Mouse (Mus musculus) left cerebral cortex, postnatal 25 days (tissue): ENCODE measurements around the gene Spats2l. TPM values are rescaled to one million over a fixed set of nuclear protein-coding genes. Genes with fewer than 3 reads are reported as not detected.

Experiments used
- DNase-seq, 2 experiments: peaks; one replicate each; pipeline ENCODE4 v3.0.0; 2022; ENCODE audit warnings: low spot score in 2 of 2, mixed read lengths in 1 of 2
- intact Hi-C: fragments of 180-260 bp; cut with DNase I; formaldehyde crosslinking; loops from one replicate; pipeline ENCODE4 v1.15.1; 2025
- total RNA-seq, 2 experiments: library from RNA; stranded (reverse); gene quantifications; 2 replicates each; pipeline ENCODE4 v1.2.3; 2021

Gene Spats2l
- total RNA-seq, result 10 to 100 TPM; 47.5 to 47.8 TPM

DNA sequence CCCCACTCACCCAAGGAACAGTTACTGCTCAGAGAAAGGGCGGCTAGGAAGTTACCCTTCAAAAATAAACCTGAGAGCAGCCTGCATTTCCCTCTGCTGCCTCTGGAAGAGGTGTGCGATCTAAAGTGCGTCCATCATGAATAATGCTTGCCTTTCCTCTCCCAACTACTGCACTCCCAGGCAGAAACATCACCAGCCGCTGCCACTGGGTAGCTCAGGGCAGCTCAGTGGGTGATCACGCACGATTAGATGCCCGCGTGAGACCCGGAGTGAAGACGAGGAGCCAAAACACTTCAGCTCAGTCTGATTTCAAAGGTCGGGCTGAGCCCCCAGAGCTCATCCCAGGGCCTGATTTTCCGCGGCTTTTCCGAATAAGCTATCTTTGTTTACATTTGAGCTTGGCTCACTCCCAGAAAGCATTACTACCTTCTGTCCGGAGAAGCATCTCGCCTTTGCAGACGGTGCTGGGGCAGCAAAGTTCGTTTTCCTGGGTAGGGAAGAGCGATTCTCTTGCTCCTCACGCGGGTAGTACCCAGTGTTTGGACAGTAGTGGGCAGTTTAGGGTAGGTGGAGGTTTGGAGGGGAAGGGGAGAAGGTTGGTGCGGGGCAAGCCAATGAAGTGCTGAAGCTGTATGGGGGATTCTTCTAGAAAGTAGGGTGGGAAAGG is at the start of gene Spats2l:
Spats2l (plus strand) TSS at position 162 of the 667 bp plus-strand sequence.
- intact Hi-C loops, result loop anchor here (2.0 to 5.0 kb wide), 2 partner anchors 173 to 345 kb away; no protein-coding TSS in a partner anchor

DNA sequence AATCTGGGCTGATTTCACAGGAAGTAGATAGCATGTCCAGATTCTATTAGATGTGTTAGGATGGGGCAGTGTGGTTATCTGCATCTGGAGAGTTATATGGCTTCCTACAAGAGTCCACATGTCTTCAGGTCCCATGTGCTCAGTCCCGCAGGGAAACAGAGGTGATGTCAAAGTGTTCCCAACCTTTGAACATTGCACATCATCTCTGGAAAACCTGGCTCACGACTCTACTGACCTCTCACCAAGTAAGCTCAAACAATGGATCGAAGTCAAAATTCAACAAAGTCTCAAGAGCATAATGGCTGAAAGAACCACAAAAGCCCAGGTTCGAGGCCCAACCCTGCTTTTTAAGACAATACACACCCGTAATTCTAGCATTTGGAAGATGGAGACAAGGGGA is 48.7 kb upstream of the Spats2l start:
- intact Hi-C loops, result no loop called here
- DNase-seq, result no peak

More for the DNA sequence above, at the start of gene Spats2l:
- DNase-seq, result peak; percentile 12 to 46

DNA sequence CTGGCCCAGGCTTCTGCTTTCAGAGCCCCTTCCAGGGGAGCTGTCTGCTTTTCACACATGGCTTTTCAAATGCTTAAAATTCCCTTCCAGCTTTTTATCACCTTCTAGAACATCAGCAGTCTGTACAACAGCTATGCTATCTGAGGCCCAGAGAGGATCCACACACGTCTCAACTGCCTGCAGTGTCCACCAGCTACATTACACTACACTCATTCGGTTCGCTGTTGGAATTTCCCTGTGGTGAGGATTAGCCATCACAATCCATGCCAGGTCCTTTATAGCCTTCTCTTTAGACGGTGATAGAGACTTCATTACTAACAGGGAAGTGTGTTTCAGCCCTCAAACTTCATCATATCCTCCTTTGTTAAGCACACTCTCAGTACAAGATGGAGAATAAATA is 38.1 kb upstream of the Spats2l start:
- DNase-seq, result no peak
- intact Hi-C loops, result no loop called here

DNA sequence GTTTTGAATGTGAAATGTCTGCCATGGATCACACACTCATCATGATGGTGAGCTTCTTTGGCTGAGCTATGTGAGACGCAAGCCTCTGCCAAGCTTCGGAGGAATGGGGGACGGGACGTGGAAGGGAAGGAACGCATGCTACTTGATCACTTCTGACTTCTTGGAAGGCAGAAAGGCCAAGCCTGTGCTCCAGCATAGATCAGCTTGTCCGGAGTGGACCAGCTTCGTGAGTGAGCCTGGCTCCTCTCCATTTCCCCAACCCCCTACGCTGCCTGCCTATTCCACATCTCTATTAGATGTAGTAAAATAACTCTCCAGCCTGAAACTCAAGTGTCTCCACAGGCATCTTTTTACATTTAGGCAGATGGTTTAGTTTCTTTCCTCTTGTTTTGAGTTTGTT is 32.2 kb upstream of the Spats2l start:
- intact Hi-C loops, result no loop called here
- DNase-seq, result no peak

DNA sequence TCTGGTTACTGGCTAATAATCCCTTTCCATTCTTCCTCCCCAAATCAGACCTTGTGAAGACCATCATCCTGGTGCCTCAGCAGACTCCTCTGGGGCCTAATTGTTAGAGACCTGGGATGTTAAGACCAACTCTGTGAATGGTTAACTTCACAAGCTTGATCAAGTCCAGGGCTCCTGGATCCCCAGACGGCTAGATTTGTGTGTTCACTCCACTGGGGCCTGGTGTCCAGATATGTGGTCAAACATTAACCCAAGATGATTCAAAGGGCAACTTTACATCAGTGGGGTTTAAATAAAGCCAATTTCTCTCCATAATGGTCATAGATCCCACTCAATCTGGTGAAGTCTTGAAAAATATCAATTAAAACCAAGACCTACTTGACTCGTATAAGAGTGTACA is 31.7 kb upstream of the Spats2l start:
- no peak for DNase-seq
- intact Hi-C loops, result no loop called here

DNA sequence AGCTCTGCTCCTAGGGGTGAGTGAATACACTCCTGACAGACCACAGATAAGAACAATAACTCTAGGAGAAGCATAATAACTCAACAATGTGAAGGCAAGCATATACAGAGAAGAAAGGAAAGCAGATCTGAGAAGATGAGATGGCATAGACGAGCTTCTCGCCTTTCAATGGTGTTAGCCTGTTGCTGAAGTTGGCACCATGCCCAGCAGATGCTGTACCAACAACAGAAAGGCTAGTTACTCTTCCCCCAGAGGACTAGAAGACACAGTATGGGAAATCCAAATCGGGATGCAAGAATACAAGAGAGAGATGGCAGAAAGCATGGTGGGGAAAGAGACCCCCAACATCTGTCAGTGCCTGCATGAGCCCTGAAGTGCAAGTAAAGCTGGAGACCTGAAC is 22.2 kb upstream of the Spats2l start:
- intact Hi-C loops, result no loop called here
- DNase-seq, result peak in 1 of 2 experiments; percentile 11

DNA sequence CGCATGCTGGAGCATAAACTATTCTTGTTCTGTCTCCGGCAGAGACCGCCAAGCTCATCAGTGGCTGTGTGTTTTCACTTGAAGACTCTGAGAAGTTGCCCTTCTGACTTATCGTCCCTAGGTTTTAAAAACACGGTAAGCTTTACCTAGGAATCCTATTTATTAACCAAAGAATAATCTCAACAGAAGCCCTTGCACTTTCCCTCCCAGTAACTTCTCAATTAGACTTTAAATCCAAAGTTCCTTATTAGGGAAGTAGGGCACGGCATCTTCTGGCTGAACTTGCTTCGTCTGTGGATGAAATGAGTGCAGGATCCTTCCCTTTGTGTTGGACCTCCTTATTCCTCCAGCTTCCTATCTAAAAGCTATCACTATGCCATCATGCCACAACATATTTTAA is 7.6 kb upstream of the Spats2l start:
- intact Hi-C loops, result no loop called here
- DNase-seq, result no peak

DNA sequence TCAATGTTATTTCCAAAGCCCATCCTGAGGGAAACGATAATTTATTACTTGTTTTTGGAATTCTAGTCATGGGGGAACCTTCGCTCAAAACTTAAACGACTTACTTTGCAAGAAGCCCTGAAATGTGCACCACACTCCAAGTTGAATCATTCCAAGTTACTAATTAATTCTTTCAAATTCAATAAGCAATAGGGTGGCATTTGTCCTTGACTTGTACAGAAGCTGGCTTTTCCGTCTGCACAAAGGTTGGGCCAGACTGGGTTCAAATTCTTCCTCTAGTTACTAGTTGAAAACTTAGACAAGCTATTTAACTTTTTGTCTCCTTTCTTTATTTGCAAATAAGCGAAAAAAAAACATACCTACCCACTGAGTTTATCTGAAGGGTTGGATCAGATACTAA is 636 bp upstream of the Spats2l start:
- no peak for DNase-seq
- intact Hi-C loops, result loop anchor here (5.0 kb wide), 1 partner anchor 174 kb away; no protein-coding TSS in a partner anchor

DNA sequence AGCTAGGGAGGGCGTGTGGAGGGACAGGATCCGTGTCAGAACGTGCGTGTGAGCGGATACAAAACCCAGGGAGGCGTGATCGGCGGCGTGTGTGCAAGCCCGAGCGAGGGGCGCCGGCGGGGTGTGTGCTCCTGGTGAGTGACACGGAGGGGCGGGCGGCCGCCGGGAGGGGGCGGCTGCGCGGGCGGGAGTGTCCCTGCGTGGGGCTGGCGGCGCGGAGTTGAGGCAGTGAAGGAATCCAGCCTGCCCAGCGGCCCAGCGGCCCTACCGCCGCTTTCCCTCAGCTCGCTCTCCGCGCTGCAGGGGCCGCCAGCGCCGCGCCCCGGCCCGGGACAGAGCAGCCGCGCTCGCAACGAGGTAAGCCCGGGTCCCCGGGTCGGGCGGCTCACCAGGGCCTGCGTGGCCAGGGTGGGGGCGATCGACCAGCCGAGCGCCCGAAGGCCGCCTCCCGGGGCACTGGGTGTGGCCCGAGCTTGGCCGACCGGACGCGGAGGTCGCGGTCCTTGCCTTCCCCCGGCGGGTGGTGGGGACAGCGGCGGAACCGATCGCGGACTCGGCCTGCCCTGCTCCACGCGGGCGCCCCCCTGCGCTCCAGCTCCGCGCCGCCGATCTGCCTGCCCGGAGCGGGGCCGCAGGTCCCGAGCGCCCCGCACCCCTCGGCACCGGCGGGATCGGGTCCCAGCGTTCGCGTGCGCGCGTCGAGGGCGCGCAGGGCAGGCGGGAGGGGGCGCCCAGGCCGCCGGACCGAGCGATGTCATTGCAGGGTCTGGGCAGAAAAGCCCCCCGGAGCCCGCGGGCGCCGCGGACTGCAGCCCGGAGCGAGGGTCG is 920 bp downstream of the Spats2l start:
- intact Hi-C loops, result loop anchor here (2.0 to 5.0 kb wide), 4 partner anchors 52 to 346 kb away; no protein-coding TSS in a partner anchor
- DNase-seq, result peak; percentile 51 to 63

DNA sequence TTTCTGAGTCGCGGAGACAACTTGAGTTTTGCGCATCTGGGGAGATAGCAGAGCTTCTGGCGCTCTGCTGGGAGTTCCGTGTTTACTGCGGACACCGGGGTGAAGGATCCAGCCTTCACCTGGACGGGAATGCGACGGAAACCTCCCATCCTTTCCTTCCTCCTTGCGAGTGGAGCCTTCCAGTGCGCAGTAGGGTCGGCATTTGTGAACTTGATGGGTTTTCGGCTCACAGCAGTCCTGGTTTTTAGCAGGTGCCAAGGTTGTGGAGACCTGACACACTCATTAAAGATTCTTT is 1.5 kb downstream of the Spats2l start:
- intact Hi-C loops, result loop anchor here (2.0 to 5.0 kb wide), 3 partner anchors 52 to 347 kb away; no protein-coding TSS in a partner anchor
- peak; percentile 28 to 40 for DNase-seq

DNA sequence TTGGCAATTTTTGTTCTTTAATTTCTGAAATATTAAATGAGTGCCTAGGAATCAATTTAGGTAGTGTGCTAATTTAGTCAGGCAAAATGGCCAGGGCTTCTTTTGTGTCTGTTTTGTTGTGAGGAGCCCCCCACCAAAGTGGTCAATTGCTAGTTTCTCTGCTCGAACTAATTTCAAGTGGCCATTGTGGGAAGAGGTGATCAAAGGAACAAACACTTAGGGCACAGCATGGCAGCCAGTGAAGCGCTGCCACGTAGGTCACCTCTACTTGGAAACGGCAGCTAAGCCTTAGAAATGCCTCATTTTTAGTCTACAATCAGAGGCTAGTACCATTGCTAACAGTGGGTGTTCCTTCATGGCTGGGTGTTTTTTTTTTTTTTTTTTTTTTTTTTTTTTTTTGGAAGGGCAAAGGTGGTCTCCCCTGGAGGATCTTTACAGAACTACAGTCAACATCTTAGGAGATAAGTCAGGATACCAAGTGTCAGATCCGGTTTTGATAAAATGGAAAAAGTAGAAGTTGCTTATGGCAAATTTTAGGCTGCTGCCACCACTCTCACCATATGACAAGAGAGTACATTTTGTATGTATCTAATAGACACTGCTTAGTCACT is 2.8 kb downstream of the Spats2l start:
- intact Hi-C loops, result loop anchor here (5.0 kb wide), 2 partner anchors 51 to 101 kb away; no protein-coding TSS in a partner anchor
- DNase-seq, result no peak

DNA sequence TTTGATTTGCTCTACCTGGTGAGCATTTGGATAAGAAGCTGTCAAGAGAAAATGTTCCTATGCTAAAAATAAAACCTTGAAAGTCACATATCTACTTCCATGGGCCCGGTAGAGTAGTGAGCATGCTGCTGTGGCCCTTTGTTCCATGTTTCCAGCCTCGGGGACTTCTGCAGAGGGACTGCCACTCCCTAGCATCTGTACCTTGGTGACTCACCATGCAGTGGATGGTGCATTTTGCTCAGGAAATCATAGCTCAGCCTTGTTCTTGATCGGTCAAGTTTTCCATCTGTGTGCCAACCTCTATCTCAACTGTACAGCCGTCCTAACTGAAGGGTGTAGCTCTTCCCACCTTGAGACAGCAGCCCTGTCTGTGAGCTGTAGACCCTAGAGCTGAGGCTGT is 10.3 kb downstream of the Spats2l start:
- intact Hi-C loops, result no loop called here

DNA sequence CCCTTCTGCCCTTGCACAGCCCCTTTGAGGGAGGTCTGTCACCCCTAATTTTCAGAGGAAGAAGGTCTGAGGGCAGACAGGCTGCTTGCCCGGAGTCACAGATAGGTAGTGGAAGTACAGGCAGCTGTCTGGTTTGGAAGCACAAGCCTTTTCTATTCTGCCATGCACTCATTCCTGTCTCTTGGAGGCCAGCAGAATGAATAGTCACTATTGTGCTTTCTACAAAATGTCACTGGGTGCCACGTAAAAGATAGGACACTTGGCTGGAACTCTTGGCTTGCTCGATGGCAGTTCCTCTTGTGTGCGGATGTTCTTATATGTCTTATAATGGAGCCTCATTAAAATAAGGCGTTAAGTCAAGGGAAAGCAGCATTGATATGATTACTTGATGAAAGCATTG is 15.9 kb downstream of the Spats2l start:
- DNase-seq, result no peak
- intact Hi-C loops, result no loop called here

More for the DNA sequence above, 10.3 kb downstream of the Spats2l start:
- DNase-seq, result peak in 1 of 2 experiments; percentile 27

DNA sequence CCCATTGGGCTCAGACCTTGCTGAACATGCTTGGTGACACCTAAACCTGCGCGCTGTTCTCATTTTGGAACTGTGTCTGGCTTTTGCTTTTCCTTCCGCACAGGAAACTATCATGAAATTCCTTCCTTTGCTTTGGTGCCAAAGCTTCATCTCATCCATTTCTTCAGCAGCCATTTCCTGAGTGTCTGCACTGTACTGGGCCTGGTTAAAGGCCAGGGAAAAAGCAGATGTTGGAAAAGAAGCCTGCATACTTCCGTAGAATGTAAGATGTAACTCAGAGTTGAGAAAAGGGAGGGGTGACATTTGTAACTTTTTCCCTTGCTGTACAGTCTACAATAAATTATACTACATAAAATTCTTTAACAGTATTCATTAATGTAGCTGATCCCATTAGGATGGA is 18.2 kb downstream of the Spats2l start:
- intact Hi-C loops, result no loop called here
- DNase-seq, result no peak

DNA sequence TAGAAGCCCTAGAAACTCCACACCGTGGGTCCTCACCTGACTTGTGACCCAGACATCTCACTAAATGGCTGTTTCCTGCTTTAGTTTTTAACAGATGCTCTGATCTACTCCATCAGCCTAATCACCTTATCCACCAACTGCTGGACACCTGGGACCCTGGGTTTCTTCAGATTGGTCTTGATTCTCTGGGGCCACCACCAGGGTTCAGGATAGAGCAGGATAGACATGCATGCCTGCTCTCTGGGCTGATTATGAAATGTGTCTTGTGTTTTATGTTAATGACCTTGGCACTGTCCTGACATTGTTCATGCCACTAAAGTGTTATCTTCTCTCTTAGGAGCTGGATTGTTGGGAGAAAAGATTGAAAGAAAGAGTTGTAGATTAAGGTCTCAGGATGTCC is 21.9 kb downstream of the Spats2l start:
- intact Hi-C loops, result no loop called here
- DNase-seq, result no peak

DNA sequence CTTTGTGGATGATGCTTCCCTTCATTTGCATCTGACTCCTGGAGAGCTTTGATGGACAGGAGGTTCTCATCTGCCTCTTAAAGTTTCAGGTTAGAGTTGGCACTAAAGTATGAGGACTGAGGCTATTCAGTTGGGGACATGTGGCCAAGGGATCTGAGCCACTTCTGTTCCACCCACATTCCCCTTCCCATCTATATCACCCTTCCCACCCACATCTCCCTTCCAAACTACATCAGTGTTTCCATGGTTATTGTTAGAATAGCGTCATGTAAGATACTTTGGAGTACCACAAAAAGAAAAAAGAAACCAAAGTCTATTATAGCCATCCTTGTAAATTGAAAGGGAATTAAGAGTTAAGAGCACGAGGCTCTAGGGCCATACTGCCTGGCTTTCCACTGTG is 25.4 kb downstream of the Spats2l start:
- intact Hi-C loops, result no loop called here
- DNase-seq, result peak in 1 of 2 experiments; percentile 82

DNA sequence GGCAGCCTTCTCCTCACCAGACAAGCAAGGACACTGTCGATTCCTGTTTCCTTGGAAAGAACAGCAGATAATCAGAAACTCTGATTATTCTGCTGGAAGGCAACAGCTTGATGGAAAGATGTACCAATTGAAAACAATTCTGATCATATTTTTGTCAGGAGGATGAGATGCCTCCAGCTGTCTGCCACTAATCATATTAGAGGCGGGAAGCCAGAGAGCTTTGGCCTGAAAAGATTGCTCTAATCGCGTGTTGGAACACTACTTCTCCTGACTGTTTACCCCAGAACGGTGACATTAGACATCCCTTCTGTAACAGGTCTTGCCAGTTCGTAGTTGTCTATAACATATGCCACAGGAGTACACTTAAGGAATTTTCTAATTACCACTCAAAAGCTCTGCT is 26.9 kb downstream of the Spats2l start:
- no peak for DNase-seq
- intact Hi-C loops, result no loop called here

DNA sequence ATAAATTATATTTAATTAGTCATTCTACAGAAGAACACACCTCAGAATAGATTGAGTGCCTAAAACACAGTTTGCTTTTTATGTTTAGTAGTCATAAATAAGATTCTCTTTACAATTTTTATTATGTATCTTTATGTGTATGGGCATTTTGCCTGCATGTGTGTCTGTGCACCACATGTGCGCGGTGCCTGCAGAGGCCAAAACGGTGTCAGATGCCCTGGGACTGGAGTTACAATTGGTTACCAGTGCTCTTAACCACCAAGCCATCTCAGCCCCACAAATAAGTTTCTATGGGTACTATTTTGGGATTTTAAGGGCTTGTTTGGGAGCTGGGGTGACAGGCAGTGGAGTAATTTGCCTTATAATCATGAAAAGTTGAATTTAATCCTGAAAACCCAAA is 32.2 kb downstream of the Spats2l start:
- no peak for DNase-seq
- intact Hi-C loops, result loop anchor here (5.0 kb wide), 1 partner anchor 71 kb away; no protein-coding TSS in a partner anchor

DNA sequence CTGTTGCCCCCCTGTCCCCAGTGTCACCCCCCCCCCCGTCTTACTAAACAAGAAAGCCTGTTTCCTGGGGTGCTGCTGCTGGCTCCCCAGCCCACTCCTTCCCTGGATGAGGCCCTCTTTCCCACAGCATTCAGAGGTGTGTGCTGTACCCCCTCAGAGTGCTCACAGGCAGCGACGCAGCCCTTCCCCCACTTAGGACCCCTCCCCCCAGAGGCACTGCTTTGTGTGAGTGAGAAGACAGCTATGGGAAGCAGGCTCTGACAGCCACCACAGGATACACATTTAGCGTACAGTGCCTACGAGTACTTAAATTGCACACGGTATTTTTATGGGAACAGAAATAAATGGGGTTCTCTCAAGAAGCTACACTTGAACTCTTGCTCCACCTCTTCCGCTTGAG is 33.9 kb downstream of the Spats2l start:
- intact Hi-C loops, result loop anchor here (5.0 kb wide), 1 partner anchor 69 kb away; no protein-coding TSS in a partner anchor
- no peak for DNase-seq

DNA sequence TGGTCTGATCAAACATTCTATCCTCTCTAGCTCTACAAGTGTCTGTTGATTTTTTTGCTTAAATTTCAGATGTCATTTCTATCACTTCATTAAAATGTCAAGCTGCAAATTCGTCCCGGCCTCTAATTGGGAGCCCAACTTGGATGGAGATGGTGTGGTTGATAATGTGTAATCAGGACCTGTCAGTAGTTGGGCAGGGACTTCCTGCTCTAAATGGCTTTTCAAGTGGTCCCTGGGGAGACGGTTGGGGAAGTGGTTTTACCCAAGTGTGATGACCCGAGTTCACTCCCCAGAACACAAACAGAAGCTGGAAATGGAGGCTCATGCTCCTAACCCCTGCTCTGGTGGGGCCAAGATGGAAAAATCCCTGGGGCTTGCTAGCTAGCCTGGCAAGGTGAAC is 36.3 kb downstream of the Spats2l start:
- no peak for DNase-seq
- intact Hi-C loops, result no loop called here
